Mouse (Mus musculus) frontal cortex, postnatal 14 days (tissue): ENCODE measurements at regions not wholly inside any gene's neighbourhood (a gene's known extent, or its start where the extent isn't known, plus 50 kb on each side); places are given as distances from the start of the nearest gene placed in this dataset.

ENCODE experiments used
- DNase-seq, 2 experiments: peaks; one replicate each; pipeline ENCODE4 v3.0.0; 2022; ENCODE audit warnings: low spot score in 2 of 2

DNA sequence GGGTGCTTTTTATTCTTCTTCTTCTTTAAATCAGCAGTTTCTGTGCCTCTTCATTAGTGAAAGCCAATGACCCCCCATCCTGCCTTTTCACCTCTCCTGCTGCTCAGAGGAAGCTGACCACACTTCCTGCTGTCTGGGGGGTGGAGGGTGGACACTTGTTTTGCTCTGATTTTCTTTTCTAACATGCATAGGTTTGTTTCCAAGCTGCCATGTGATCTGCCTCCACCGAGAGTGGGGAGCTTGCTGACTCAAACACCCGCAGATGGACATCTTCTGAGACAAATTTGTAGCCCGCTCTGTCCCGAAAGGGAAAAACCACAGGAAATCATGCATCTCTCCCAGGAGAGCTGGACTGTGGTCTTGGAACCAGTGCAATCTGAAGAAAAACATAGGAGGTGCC, 141.3 kb downstream of the Gm826 start:
- DNase-seq: no peak

DNA sequence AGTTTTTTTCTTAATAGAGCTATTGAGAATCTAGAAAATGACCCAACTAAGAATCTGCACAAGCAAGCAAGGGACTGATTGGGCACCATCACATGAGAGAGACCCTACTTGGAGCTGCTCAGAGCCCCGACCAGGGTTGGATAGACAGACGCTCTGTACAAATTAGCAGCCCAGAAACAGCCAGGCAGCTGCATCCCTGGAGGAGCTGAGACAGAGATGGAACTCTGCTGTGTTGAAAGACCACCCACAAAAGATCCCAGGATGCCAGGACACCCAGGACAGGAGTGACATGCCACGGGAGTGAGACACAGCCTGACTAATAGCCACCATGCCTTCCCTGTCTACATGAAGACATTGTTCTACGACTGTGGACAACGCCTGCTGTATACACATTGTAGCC, 147.9 kb downstream of the Gm826 start:
- DNase-seq: no peak

DNA sequence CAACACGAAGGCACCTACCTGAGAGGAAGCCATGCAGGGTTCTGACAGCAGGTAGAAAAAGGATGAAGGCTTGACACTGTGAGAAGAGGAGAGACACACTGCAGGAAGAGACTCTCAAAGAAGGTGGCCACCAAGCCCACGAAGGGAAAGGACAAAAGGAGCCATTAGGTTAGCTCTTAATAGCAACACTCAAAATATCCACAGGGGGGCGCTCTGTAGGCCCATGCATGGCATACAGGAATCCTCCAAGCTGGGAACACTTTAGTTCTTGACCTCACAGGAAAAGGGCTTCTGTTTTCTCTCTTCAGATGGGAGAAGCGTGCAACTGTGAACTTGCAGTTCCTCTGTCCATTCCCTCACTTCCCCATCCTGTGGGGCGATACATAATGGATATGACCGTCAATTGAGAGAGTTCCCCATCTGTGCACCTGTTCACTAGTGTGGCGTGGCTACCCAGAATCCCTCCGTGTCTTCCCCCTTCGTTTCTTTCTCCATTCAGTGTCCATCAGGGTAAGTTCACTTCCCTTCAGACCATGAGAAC, 162.9 kb downstream of the Gm826 start:
- DNase-seq: no peak

DNA sequence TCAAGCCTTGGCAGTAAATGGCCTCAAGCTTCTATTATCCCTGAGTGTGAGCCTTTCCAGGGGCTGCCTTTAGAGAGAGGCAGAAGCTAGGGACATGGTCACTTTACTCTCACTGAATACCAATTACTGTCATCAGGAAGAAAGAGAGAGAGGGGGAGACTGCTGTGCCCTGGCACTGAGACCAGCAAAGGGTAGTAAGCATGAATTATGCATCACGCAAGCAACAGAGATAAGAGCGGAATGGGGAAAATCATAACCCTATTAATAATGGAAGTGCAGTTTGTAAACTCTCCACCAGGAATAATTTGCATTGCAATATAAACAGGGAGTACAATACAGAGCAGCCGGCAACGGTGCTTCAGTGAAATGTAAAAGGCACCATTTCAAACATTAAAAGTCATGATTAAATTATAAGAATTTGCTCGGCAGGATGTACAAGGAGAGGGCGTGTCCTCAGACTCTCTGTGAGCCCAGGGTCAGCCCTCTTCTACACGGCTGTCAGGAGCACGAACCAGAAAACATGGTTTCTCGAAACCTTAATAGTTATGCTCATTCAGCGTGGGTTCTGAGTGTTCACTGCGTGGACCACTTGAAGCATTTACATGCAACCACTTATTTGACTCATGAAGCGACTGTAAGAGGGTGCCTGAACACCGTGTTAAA, 175.2 kb downstream of the Gm826 start:
- no peak for DNase-seq

DNA sequence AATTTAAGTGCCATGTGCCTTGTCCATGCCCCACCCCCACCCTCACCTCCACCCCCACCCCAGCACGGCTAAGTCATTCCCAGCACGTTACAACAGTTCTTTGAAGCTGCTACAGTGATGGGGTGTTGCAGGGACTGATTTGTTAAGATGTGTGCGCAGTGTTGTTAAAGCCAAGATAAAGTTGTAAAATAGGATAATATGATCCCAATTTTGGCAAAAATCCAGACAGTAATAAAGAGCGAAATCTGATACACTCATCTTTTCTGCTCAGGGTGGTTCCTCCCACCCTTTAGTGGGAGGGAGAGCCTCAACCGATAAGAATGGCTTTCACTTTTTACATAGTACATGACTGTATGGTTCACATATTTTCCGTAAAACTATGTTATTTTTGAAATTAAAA, 180.2 kb downstream of the Gm826 start:
- DNase-seq: no peak

DNA sequence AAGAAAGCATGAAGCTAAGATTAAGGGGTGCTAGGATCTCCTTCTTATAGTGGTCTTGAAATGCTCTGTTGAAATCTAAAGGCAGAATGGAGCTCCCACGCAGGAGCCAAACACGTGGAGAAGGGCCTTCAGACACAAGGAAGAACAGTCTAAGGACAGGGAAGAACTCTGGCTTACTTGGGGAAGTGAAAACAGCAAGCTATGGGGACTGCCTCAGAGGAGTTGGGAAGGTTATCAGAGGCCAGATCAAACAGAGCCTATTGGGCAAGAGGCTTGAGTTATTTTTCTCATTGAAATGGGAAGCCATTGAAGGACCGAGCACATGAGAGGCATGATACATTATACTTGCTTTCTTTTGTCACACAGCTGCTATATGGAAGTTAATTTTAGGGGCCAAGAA, 181.9 kb downstream of the Gm826 start:
- no peak for DNase-seq

DNA sequence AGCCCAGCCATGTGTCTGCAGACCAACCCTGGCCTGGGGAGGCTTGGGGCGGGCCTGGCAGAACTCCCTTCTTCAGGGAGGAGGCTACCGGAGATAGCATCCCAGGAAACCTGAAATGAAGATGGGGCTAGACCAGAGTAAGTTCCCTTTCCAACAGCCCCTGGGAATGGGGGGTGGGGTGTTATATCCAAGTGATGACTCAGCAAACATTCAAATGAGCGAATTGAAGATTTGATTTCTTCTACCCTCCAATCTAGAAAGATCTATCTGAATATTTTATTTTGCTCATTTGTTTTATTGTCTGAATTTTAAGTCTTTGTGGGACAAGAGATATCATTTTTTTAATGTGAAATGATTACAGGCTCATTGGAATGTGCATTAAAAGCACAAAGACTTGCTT, 185.0 kb downstream of the Gm826 start:
- no peak for DNase-seq

DNA sequence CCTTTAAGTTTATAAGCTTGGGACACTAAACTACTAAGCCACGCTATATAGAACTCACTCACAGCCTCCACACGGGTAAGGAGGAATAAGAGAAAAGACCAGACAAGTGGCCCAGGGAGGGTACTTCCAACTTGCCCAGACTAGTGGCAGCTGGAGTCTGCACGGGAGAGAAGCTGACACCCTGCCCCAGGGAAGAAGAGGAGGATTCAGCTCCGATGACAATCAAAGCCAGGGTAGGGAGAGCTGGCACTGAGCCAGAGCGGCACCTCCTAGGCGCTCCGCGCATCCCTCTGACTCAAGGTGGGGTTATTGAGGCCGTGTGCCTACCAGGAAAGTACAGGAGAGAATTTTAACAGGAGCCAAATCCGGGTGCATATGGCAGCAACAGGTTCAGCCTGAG, 185.4 kb downstream of the Gm826 start:
- no peak for DNase-seq

DNA sequence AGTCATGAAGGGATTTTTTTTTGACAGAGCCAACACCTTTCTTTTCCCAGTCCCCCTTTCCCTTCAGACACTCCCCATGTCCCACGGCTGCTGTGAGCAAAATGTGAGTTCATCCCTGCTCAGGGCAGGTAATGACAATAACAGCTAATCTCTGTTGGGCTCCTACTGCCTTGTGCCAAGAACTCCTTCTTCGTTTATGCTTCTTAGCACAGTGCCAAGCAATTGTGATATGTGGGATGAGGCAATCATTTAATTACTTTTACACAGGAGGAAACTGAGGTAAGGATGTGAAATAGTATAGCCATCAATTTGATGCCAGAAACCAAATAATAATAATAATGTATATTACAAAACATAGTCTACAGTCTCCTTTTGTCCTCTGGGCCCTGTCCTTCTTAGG, 185.9 kb downstream of the Gm826 start:
- no peak for DNase-seq

DNA sequence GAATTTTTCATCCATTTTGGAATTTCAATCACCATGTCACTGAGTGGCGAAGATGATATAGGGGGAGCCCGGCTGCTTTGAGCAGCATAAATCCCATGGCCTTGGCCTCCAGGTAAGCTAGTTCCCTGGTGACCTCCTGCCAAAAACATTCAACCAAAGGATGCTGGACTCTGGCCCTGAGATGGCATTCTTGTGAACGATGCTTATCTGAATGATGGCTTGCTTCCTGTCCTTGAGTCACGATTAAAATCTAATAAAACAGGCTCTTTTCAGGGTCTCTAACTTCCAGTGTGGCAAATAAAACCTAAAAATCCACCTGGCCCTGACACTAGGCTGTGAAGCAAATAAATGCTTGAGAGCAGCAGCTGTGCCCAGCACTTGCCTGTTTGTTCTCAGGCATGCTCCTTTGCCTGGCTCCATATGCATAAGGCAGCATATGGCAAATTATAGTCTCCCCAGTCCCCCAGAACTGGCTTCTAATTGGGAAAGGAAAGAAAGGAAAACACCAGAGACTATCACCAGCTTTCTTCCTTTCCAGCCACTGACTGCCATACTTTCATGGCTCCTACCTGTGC, 193.7 kb downstream of the Gm826 start:
- no peak for DNase-seq

DNA sequence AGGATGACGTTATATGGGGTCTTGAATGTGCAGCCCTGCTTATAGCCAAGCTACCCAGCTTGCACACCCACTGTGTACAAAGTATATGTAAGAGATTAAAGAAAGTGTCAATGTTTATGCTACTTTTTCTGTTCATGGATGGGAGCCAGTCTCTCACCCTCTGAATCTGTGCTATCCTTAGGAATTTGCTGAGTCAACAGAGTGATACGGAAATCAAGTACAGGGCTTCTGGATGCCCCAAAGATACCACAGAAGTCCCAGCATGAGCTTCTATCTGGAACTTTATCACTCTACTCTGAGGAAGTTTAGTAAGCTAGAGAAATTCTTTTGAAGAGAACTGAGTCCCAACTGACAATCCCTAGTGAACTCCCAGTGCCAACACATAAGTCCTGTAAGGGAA, 195.9 kb downstream of the Gm826 start:
- no peak for DNase-seq

DNA sequence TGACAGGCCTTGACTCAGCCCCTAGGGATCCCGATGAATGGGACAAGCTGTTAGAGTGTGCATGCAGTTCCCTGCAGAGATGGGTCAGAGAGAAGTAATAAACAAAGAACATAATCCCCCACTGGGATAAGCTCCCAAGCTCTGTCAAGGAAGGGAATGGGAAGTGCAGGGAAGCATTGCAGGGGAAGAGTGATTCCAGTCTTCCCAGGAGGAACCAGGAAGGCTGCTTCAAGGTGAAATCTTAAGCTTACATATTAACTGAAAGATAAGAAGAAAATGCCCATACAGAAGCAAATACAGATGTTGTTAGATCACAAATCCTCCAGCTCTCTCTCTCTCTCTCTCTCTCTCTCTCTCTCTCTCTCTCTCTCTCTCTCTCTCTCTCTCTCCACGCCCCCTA, 202.2 kb downstream of the Gm826 start:
- no peak for DNase-seq

DNA sequence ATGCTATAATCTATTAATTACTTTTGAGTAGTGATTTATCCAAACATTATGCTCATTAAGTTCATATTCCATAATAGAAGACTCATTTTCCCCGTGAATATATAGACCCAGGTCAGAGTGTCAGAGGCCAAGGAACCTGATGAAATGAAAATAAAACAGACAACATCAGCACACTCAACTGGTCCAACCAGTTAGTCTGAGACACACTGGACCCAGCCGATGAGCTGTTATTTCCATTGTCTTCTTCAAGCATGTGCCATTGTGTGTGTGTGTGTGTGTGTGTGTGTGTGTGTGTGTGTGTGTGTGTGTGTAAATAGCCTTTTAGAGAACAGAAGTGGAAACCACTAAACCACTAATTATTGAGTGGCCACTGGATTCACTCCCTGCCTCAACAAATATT, 202.6 kb downstream of the Gm826 start:
- no peak for DNase-seq

DNA sequence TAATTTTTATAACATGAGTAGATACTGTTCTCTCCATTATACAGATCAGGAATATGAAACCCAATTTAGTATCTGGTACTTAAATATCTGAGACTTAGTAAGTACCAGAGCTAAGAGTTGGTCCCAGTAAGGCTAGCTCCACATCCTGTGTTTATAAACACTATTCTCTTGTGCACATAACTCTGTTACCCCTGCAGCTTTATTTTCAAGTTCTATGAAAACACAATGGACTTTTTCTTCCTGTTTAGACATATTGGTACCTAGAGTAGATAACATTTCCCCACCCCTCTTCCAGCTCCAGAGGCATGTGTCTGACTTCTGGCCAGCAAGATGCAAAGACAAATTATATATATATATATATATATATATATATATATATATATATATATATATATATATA, 216.8 kb downstream of the Gm826 start:
- DNase-seq: no peak

DNA sequence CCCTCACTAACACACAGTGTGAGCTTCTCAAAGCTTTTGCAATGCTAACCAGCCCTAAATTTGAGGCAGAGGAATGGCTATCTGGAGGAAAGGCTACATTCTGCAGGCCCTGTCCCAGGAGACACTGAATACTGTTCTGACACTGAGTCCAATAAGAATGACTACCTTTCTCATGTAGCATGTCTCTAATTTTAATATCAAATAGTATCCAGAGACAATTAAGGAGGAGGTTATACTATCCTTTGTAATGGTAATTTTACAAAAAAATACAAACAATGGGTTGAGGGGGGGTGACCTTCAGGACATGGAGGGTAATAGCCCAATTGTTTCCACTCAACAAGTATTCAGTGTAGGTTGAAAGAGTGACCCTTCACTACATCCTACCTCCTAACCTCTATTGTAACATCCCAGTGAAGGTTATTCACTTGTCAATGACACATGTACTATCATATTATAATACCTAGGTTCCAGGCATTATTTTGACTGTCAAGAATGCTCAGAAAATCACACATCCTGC, 222.7 kb downstream of the Gm826 start:
- DNase-seq: no peak

DNA sequence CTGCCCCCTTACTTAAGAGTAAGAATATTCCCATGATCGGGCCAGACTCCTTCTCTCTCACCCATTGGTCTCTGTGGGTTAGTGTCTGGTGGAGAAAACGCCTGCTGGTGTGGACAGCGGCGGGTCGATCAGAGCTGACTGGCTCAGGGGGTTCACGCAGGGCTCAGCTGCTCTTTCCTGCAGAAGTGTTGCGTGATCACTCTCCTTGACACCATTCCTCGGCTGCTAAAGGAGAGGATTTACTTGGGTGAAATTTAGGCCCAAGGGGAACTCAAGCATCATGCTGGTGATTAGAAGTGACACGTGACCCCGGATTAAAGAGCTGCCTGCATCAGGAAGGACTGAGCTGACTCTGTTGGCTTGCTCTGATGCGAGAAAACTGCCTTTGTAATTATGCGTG, 240.9 kb downstream of the Gm826 start:
- no peak for DNase-seq

DNA sequence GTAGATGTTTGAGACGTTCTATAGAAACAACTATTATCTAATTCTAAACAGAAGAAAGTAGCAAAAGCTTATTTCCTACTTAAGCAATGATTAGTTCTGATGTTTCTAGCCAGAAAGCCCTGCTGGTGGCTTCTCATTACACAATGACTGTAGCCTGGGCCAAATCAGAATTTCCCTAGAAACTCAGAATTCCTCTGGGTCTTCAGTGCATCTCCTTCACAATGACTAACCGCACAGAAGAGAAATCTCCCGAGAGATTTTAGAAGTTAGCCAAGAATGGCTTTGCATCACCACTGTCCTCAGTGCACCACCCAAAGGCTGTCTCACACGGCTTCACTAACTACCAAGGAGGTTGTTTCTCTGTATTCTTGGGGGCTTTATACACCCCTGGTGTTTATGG, 248.0 kb downstream of the Gm826 start:
- no peak for DNase-seq

DNA sequence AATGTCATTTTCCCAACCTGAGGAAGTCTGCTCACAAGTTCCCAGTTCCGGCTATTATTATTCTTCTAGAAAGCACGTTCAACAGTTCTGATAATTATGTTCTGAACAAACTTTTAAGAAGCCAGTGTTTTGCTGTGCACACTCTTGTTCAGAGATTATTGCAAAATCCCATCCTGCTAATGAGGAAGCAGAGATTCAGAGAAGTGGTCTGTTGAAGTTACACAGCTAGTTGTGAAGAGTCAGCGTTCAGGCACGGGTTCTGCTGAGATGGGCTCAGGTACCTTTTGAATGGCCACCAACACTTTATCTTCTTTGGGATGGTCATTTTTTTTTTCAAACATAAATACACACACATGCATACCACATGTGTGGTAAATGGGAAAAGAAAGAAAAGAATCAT, 250.3 kb downstream of the Gm826 start:
- DNase-seq: no peak

DNA sequence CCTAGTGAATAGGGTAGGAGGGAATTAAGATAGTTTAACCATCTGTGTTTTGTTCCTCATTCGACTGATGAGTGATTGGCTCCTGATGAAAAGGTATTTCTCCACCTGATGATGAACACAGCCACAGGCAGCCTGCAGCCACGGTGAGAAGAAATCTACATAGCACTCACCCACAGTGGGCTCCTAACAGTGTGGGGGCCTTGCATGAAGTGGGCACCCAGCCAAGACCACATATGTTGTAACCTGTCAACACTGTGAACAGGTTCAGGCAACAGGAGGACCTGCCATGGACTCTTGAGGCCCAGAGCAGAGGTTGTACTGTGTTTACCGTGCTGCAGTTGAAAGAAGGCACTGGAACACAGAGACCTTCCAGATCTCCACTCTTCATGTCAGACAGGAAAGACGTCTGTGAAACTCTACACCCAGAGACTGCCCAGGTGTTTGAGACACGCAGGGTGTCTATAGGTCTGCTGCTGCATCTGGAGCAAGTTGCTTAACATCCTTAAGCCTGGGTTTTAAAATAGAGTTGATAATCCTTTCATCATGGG, 251.8 kb downstream of the Gm826 start:
- DNase-seq: no peak

DNA sequence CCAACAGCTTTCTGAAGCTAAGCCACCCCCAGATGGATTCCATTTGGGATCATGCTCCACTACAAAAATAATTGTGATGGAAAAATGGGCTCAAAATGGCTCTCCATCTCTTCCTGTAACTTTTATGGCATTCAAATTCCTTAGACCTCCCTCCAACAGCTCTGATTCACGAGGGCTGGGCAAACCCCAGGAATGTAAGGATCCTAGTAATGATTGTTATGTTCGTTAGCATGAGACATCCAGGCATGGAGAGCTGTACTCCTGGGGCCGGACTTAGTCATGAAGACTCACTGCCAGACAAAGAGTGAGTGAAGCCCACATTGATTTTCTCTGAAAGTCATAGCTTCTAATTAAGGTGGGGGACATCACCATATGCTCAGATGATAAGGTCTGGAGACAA, 258.3 kb downstream of the Gm826 start:
- no peak for DNase-seq

DNA sequence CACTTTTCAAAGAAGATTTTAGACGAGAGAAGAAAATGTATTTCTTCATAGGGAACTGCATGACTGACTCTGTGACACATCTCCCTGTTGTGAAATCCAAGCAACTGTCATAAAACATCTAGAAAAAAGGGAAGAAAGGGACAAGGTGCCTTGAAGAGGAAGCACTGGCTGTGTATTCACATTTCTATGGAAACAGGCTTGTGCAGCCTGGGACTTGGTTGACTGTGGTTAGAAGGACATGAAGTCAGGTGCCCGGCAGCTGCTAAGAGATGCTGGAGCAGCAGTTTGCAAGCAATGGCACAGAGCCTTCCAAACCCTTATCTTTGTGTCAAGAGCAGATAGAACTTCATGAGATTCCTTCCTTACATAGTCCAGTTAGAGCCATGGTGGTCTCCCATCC, 263.5 kb downstream of the Gm826 start:
- DNase-seq: no peak

DNA sequence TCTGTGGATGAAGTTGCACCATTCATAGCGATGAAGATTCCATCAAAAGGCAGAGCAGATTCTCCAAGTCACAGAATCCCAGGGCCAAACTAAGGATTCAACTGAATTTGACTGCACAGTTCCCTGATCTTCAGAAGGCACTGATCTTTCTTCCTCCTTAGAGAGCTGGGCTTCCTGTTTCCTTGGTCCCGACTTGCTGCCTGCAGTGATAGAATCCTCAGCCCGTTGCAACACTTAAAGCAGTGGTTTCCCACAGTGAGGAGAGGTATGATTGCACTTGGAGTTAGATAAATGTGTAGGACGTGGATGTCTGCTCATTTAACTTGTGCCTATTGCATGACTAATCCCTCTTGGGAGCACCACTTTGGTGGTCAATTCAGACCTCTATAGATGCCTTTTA, 265.2 kb downstream of the Gm826 start:
- no peak for DNase-seq

DNA sequence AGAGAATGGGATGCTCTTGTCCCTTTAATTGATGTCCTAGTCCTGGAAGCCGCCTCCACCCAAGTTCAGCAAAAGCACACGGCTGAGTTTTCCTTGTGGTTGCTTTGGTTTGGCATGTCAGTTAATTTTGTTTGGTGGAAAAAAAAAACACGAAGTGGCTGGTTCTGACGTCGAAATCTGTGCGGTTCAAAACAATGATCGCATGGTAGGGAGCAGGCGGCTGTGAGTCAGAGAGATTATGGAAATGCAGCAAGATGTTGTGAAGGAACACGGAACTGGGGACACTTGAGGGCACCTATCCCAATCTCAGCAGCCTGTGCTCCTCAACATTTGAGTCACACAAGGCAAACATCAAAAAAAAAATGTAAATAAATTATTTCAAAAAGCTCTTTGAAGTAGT, 266.1 kb downstream of the Gm826 start:
- DNase-seq: no peak
